Mouse (Mus musculus) liver, postnatal 0 days (tissue): ENCODE results near the gene Hal. TPM values are rescaled to one million over a fixed set of nuclear protein-coding genes. Genes with fewer than 3 reads are reported as not detected.
A peak's percentile ranks its signal among the peaks of the same experiment; 100 is the strongest.

ENCODE experiments used
- ATAC-seq: fragments of 200-750 bp; cut with Nextera tagmentation; 2 replicates; pipeline ENCODE4 v1.8.0; 2017; ENCODE audit warnings: mild to moderate bottlenecking, moderate library complexity
- DNase-seq: peaks from one replicate; pipeline ENCODE4 v3.0.0-alpha.2; 2016
- H3K27ac ChIP-seq: fragments of 300-500 bp; sonication (generic); 2 replicates; pipeline ENCODE4 v1.5.1; 2014; ENCODE audit warnings: antibody characterized with exemption, moderate library complexity, mild to moderate bottlenecking, low read depth
- H3K27me3 ChIP-seq: fragments of 300-500 bp; sonication (generic); 2 replicates; pipeline ENCODE4 v1.6.1; 2014; ENCODE audit warnings: low read length, control low read depth, mixed read lengths; ENCODE audit not compliant: insufficient read depth
- H3K36me3 ChIP-seq: fragments of 300-500 bp; sonication (generic); replicated peaks from 2 replicates; pipeline ENCODE4 v1.6.1; 2014; ENCODE audit warnings: mild to moderate bottlenecking, control low read depth, low read length, moderate library complexity, mixed read lengths; ENCODE audit not compliant: insufficient read depth
- H3K4me1 ChIP-seq: fragments of 300-500 bp; sonication (generic); 2 replicates; pipeline ENCODE4 v1.6.1; 2014; ENCODE audit warnings: antibody characterized with exemption, mild to moderate bottlenecking, control low read depth; ENCODE audit not compliant: insufficient read depth
- H3K4me2 ChIP-seq: fragments of 300-500 bp; sonication (generic); 2 replicates; pipeline ENCODE4 v1.6.1; 2014; ENCODE audit warnings: low read depth, mild to moderate bottlenecking, low read length, moderate library complexity, mixed read lengths
- H3K4me3 ChIP-seq: fragments of 300-500 bp; sonication (generic); 2 replicates; pipeline ENCODE4 v1.5.1; 2014; ENCODE audit warnings: low read depth, low read length
- H3K9ac ChIP-seq: fragments of 300-500 bp; sonication (generic); replicated peaks from 2 replicates; pipeline ENCODE4 v1.6.1; 2014; ENCODE audit warnings: mild to moderate bottlenecking, moderate library complexity
- H3K9me3 ChIP-seq: fragments of 300-500 bp; sonication (generic); 2 replicates; pipeline ENCODE4 v1.6.1; 2016; ENCODE audit warnings: mild to moderate bottlenecking, control low read depth, low read length, mixed read lengths
- CTCF ChIP-seq: sonication (generic); IDR thresholded peaks from 2 replicates; pipeline ENCODE4 v1.5.1; 2016; ENCODE audit warnings: antibody characterized with exemption, low read depth
- EP300 ChIP-seq: IDR thresholded peaks from 2 replicates; pipeline ENCODE4 v1.6.1; 2016; ENCODE audit warnings: antibody characterized with exemption, low read depth, mild to moderate bottlenecking
- WGBS: fragments of 180-500 bp; shearing (Covaris S2); extraction: QIAGEN DNeasy Blood & Tissue Kit; methylation state at CpG from one replicate; pipeline ENCODE4 v1.1.7; 2014; ENCODE audit not compliant: insufficient replicate concordance; 5-methylcytosine and 5-hydroxymethylcytosine counted together
- polyA plus RNA-seq: library from polyadenylated mRNA; unstranded; fragments of >200 nt; fragmentation: Nextera tagmentation; extraction: Ambion mirVana; gene quantifications from 2 replicates; pipeline ENCODE4 v1.2.1, GENCODE M21; 2015

The Hal gene
- polyA plus RNA-seq, 1 experiment from 2014 or later = 30.0 TPM

DNA sequence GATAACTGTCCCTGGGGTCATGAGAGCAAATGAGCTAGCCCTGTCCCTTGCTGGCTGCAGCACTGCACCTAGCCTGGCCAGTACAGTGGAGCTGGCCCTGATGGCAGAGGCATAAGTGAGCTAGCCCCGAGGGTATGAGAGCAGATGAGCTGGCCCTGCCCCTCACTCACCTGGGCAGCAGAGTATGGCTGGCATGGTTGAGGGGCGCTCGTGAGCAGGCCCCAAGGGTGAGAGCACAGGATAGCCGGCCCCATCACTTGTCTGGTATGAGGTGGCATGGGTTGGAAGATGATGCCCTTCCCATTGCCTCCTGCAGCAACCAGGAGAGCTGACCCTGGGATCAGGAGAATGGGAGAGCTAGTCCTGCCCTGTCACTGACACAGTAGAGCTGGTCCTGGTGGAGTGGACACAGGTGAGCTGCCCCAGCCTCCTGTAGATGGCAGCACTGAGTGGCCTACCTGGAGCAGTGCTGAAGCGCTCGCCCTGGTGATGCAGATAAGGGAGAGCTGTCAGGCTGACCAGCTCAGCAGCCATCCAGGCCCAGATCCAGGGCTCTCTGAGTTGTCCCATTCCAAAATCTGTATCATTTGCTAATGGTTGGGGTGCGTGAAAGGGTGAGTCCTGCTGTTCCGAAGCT, 3.4 kb upstream of the Hal start:
- peak; percentile 76 for DNase-seq
- Histone ChIP-seq H3K9ac (no peak overlapping the region), H3K4me3 (no peak overlapping the region), H3K27ac (no peak overlapping the region), H3K4me2 (no peak overlapping the region), H3K9me3 (no peaks in the 10 kb centered on the region), H3K36me3 (peaks cover 44% of the 10 kb centered on the region), H3K4me1 (peaks cover 14% of the 10 kb centered on the region; the same call in 1 of the 2 replicates), H3K27me3 (no peaks in the 10 kb centered on the region)
- ATAC-seq = no peak
- TF ChIP-seq EP300 (no peak), CTCF (peak; percentile 82)
- 79% methylated on average over 8 of the region's 8 CpGs for WGBS

- 24% methylated on average over 4 of the region's 4 CpGs for WGBS
- ATAC-seq (no peak), DNase-seq (peak; percentile 34)
- H3K27ac ChIP-seq = no peak overlapping the region
- H3K27me3 ChIP-seq = no peaks in the 10 kb centered on the region
- peaks cover 29% of the 10 kb centered on the region for H3K36me3 ChIP-seq
- no peaks in the 10 kb centered on the region for H3K9me3 ChIP-seq
- peak; percentile 82 for TF ChIP-seq CTCF
- no peak for TF ChIP-seq EP300
- no peak overlapping the region for H3K4me2 ChIP-seq
- H3K4me1 ChIP-seq = peaks cover 14% of the 10 kb centered on the region; the same call in 1 of the 2 replicates
- no peak overlapping the region for H3K4me3 ChIP-seq
- no peak overlapping the region for H3K9ac ChIP-seq
Observed at GRCm38 (mm10) chr10:93486622-93487021, 1.9 kb upstream of the Hal start.

DNA sequence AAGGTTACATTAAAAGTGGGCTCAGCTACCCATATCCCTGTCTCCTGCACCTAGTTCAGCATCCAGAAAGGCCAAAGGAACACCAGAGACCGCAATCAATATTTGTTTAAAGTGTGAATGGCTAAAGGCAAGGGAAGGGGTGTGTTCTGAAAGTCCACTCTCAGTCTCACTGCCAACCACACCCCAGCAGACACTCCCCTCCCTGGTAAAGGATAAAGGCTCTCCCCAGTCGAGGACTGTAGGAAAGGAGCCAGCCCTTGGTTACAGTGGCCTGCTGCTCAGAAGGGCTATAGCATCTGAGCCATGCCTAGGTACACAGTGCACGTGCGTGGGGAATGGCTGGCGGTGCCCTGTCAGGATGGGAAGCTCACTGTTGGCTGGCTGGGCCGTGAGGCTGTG, 259 bp downstream of the Hal start:
- Histone ChIP-seq H3K4me3 (peak overlapping the region; percentile 4), H3K27me3 (no peaks in the 10 kb centered on the region), H3K36me3 (peaks cover 9% of the 10 kb centered on the region; the same call in 1 of the 2 replicates), H3K4me2 (peak overlapping the region; percentile 60), H3K9ac (0 out of 2 replicates have a peak overlapping the region, but pooled peaks have one; percentile 1), H3K9me3 (no peaks in the 10 kb centered on the region), H3K27ac (peak overlapping the region; percentile 91), H3K4me1 (peaks cover 18% of the 10 kb centered on the region)
- peak; percentile 43 for DNase-seq
- ATAC-seq = peak; percentile 82
- TF ChIP-seq EP300 = no peak; the same call in 1 of the 2 replicates
- TF ChIP-seq CTCF = no peak
- 56% methylated on average over 6 of the region's 6 CpGs for WGBS

DNA sequence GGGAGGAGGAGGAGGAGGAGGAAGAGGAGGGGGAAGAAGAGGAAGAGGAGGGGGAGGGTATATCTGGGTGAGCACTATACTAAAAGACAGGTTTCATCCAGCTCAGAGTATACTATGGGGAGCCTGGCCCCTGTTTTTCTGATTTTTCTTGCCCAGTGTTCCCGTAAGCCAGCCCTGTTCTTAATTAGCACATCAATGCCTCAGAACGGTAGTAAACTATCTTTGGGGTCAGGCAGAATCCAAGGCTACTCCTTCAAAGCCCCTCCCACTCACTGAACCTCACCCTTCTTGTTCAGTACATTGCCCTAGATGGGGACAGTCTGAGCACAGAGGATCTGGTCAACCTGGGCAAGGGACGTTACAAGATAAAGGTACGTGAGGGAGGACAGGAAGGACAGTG, 1.9 kb downstream of the Hal start:
- Histone ChIP-seq H3K9me3 (no peaks in the 10 kb centered on the region), H3K27ac (no peak overlapping the region), H3K4me2 (peak overlapping the region; percentile 0), H3K36me3 (no peaks in the 10 kb centered on the region), H3K4me1 (peaks cover 18% of the 10 kb centered on the region), H3K4me3 (no peak overlapping the region), H3K27me3 (no peaks in the 10 kb centered on the region), H3K9ac (no peak overlapping the region)
- DNase-seq (no peak), ATAC-seq (no peak)
- 56% methylated on average over 4 of the region's 4 CpGs for WGBS
- no peak for TF ChIP-seq EP300
- TF ChIP-seq CTCF = no peak

- Histone ChIP-seq H3K9ac (no peak overlapping the region), H3K9me3 (no peaks in the 10 kb centered on the region), H3K4me2 (no peak overlapping the region), H3K27ac (no peak overlapping the region), H3K4me3 (no peak overlapping the region), H3K36me3 (peaks cover 6% of the 10 kb centered on the region; the same call in 1 of the 2 replicates), H3K27me3 (no peaks in the 10 kb centered on the region), H3K4me1 (no peaks in the 10 kb centered on the region)
- DNase-seq (no peak), ATAC-seq (no peak)
- no peak for TF ChIP-seq EP300
- TF ChIP-seq CTCF = no peak
- WGBS = 55% methylated on average over 10 of the region's 10 CpGs
Observed at GRCm38 (mm10) chr10:93500864-93501263, 12.3 kb downstream of the Hal start.

DNA sequence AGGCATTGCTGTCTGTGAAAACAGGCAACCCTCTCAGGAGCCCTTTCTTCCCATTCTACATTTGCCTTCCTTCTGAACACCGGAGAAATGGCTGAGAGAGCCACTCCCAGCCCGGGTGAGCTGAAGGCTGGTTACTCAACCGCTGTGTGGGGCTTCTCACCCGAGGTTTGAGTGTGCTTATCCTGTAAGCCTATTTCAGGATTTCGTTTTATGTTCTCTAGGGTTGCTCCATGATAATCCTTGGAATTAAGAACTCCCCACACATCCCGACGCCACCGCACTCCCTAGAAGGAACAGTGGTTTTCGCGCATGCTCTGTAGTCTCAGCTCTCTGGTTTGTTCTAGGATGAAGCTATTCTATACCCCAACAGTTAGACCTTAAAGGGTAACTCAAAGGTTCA, 12.8 kb downstream of the Hal start:
- no peak for TF ChIP-seq EP300
- no peak for TF ChIP-seq CTCF
- Histone ChIP-seq H3K9me3 (no peaks in the 10 kb centered on the region), H3K4me3 (no peak overlapping the region), H3K9ac (no peak overlapping the region), H3K4me1 (no peaks in the 10 kb centered on the region), H3K36me3 (peaks cover 4% of the 10 kb centered on the region; the same call in 1 of the 2 replicates), H3K4me2 (no peak overlapping the region), H3K27ac (no peak overlapping the region), H3K27me3 (no peaks in the 10 kb centered on the region)
- no peak for ATAC-seq
- 78% methylated on average over 10 of the region's 10 CpGs for WGBS
- no peak for DNase-seq
